Mouse (Mus musculus): ENCODE results near the gene Hoxb8.

DNA sequence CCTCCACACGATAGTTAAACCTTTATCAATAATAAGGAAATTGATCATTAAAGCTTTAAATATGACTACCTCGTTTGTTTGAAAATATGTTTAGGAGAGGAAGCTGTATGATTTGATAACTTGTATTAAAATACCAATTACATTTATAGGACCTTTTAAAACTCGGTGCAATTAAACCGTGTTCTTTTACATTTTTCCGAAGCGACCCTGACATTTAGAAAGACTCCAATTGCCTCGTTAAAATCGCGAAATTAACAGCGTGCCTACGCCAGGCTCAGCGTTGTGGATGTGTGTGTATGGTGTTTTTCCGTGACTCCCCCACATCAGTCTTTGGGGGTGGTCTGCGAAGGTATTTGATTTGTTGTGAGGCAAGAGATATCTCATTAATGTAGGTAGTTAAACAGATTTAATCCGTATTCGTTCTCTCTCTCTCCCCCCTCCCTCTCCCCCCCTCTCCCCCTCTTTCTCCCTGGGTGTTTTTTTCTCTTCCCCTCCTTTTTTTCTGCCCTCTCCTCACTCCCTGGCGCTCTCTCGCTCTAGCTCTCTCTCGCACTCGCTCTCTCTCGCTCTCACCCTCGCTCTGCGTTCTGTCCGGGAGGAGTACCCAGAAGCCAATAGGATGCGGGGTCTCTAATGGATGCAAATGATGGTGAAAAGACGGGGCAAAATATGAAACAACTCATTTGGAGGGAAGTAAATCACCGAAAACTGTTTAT lies at the start of gene Hoxb8:
- TF ChIP-seq CHD2 (IDR thresholded peaks at IDR 0.05; ENCODE audit: low read depth, low read length), result no peak
- no peak for TF ChIP-seq ZNF384 (IDR thresholded peaks at IDR 0.05; ENCODE audit: low read depth, low read length)
- no peak for TF ChIP-seq MAFK (IDR thresholded peaks at IDR 0.05; ENCODE audit: insufficient read depth, low read depth, low read length)
- TF ChIP-seq ZC3H11A (IDR thresholded peaks at IDR 0.05; ENCODE audit: borderline replicate concordance, low read depth, low read length), result no peak
